Mouse (Mus musculus) common myeloid progenitor, adult 5-6 weeks (primary cell): ENCODE measurements around the gene Olfr591. TPM values are rescaled to one million over a fixed set of nuclear protein-coding genes. Genes with fewer than 3 reads are reported as not detected.
"Not testable (repeated sequence)": the region's sequence is repeated elsewhere in the genome, so short reads cannot be mapped to it uniquely, and the experiment has no call there.

ENCODE experiments used
- ATAC-seq: replicated peaks from 2 replicates; pipeline ENCODE4 v1.8.0; 2016; ENCODE audit warnings: low read depth, mild to moderate bottlenecking, moderate TSS enrichment, inconsistent platforms; ENCODE audit not compliant: poor library complexity, severe bottlenecking
- total RNA-seq: library from RNA; stranded (forward); fragments of 200-1000, 187-1606 nt; gene quantifications from 2 replicates; pipeline ENCODE4 v1.2.3, GENCODE M21; 2017

Olfr591 gene
- total RNA-seq = not detected in 2 replicates

GRCm38 (mm10) chr7:103178240-103178639 is at the start of gene Olfr591:
Gene Olfr591, minus strand, starts transcription at chr7:103178340.
- no peak for ATAC-seq

- no peak for ATAC-seq
Observed at GRCm38 (mm10) chr7:103216696-103217095, 38.6 kb upstream of the Olfr591 start, which contains the start of gene Olfr594. Gene Olfr594, plus strand, starts transcription at chr7:103216996.

GRCm38 (mm10) chr7:103212050-103212449 is 33.9 kb upstream of the Olfr591 start:
- ATAC-seq = not testable (repeated sequence)

GRCm38 (mm10) chr7:103211562-103211961 is 33.4 kb upstream of the Olfr591 start, which contains the start of gene Olfr593:
Gene Olfr593, plus strand, starts transcription at chr7:103211862.
- ATAC-seq = no peak

- not testable (repeated sequence) for ATAC-seq
Observed at GRCm38 (mm10) chr7:103184503-103184902, 6.4 kb upstream of the Olfr591 start, which contains the start of gene Olfr592. Gene Olfr592, plus strand, starts transcription at chr7:103184803.

GRCm38 (mm10) chr7:103169697-103170096 is 8.4 kb downstream of the Olfr591 start:
- ATAC-seq = no peak

- ATAC-seq = no peak
Observed at GRCm38 (mm10) chr7:103156256-103156655, 21.9 kb downstream of the Olfr591 start, which contains the start of gene Olfr589. Gene Olfr589, minus strand, starts transcription at chr7:103156356.

GRCm38 (mm10) chr7:103140579-103140978 is 37.6 kb downstream of the Olfr591 start, which contains the start of gene Olfr588-ps1:
Gene Olfr588-ps1, plus strand, starts transcription at chr7:103140879.
- ATAC-seq = no peak

GRCm38 (mm10) chr7:103125538-103125937 is 52.6 kb downstream of the Olfr591 start, which contains the start of gene Olfr586:
Gene Olfr586, minus strand, starts transcription at chr7:103125638.
- ATAC-seq = no peak

- no peak for ATAC-seq
Observed at GRCm38 (mm10) chr7:103119406-103119805, 58.7 kb downstream of the Olfr591 start.

Other genes starting within 250 kb of the Olfr591 start
- not detected in 2 replicates for gene Olfr573-ps1, start 235.8 kb downstream of the Olfr591 start, total RNA-seq
- not detected in 2 replicates for gene Olfr574, start 229.9 kb downstream of the Olfr591 start, total RNA-seq
- gene Olfr575, start 219.6 kb downstream of the Olfr591 start, total RNA-seq = not detected in 2 replicates
- not detected in 2 replicates for gene Olfr576, start 215.7 kb downstream of the Olfr591 start, total RNA-seq
- gene Olfr577, start 202.4 kb downstream of the Olfr591 start, total RNA-seq = not detected in 2 replicates
- gene Olfr578, start 189.0 kb downstream of the Olfr591 start, total RNA-seq = not detected in 2 replicates
- gene Olfr582, start 140.3 kb downstream of the Olfr591 start, total RNA-seq = not detected in 2 replicates
- not detected in 2 replicates for gene Olfr583, start 127.0 kb downstream of the Olfr591 start, total RNA-seq
- gene Olfr584, start 96.5 kb downstream of the Olfr591 start, total RNA-seq = not detected in 2 replicates
- gene Olfr585, start 80.6 kb downstream of the Olfr591 start, total RNA-seq = not detected in 2 replicates
- gene Olfr586, start 52.7 kb downstream of the Olfr591 start, total RNA-seq = not detected in 2 replicates
- not detected in 2 replicates for gene Olfr588-ps1, start 37.5 kb downstream of the Olfr591 start, total RNA-seq
- gene Olfr589, start 22.0 kb downstream of the Olfr591 start, total RNA-seq = not detected in 2 replicates
- not detected in 2 replicates for gene Olfr592, start 6.5 kb upstream of the Olfr591 start, total RNA-seq
- gene Olfr593, start 33.5 kb upstream of the Olfr591 start, total RNA-seq = not detected in 2 replicates
- not detected in 2 replicates for gene Olfr594, start 38.7 kb upstream of the Olfr591 start, total RNA-seq
- gene Usp17ld, start 74.2 kb upstream of the Olfr591 start, total RNA-seq = not detected in 2 replicates
- not detected in 2 replicates for gene Olfr596, start 127.3 kb upstream of the Olfr591 start, total RNA-seq
- gene Olfr597, start 138.0 kb upstream of the Olfr591 start, total RNA-seq = not detected in 2 replicates
- not detected in 2 replicates for gene Olfr598, start 145.2 kb upstream of the Olfr591 start, total RNA-seq
- not detected in 2 replicates for gene Olfr599, start 157.6 kb upstream of the Olfr591 start, total RNA-seq
- not detected in 2 replicates for gene Olfr600, start 171.3 kb upstream of the Olfr591 start, total RNA-seq
- gene Olfr601, start 184.3 kb upstream of the Olfr591 start, total RNA-seq = not detected in 2 replicates
- gene Olfr603, start 207.8 kb upstream of the Olfr591 start, total RNA-seq = not detected in 2 replicates
- not detected in 2 replicates for gene Usp17lc, start 236.7 kb upstream of the Olfr591 start, total RNA-seq